Mouse (Mus musculus) c-Kit-positive CD71-positive TER-119-negative erythroid progenitor cells, embryonic 14.5 days (primary cell): ENCODE results near the gene Syt2.
A peak's percentile ranks its signal among the peaks of the same experiment; 100 is the strongest.

Experiments
- DNase-seq: peaks from one replicate; pipeline ENCODE4 v3.0.0-alpha.2; 2013; ENCODE audit warnings: low read depth

The Syt2 gene

DNA sequence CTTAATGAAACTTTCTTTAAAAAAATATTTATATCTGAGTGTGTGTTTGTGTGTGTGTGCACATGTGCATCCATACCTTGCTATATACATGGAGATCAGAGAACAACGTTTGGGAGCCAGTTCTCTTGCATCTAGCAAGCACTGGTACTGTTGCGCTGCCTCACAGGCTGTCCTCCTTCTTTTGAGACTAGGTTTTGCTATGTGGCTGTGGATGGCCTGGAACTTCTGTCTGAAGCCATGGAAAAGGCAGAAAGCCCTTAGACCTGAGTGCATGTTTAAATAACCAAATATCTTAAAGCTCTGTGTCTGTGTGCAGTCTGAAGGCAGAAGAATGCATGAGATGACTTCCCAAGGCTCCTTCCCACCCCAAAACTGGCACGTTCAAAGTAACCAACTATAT lies 126.3 kb downstream of the Syt2 start:
- DNase-seq: no peak

DNA sequence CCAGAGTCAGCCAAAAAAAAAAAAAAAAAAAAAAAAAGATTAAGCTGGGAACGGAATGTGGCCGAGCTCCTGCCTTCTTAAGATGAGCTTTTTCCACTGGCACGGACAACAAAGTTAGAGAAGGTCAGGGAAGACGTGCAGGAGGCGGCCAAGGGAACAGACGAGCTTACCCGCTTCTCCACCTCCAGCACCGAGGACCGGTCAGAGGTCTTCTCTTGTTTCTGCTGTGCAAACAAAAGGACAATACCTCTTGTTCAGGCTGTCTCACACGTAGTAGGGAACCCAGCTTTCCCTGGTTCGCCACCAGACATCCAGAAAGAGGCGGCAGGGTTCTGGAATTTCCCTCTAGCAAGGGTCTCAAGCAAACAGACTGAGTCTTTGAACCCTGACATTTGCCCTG lies 126.8 kb downstream of the Syt2 start:
- no peak for DNase-seq

DNA sequence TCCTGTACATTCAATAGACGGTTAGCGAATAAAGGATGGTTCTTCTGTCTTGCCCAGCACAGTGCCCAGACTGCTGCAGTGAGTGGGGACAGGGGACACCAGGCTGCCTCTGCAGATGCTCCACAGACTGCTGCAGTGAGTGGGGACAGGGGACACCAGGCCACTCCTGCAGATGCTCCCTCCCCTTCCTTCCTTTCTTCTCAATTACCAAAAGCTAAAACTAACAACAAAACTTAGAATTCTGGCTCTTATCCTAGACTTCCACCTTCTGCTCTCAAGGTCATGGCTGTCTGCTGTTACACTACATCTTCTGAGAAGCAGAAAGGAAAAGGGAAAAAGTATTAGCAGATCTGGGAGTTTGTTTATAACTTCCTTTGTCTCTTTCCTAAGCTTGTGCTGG lies 127.8 kb downstream of the Syt2 start:
- DNase-seq: no peak

DNA sequence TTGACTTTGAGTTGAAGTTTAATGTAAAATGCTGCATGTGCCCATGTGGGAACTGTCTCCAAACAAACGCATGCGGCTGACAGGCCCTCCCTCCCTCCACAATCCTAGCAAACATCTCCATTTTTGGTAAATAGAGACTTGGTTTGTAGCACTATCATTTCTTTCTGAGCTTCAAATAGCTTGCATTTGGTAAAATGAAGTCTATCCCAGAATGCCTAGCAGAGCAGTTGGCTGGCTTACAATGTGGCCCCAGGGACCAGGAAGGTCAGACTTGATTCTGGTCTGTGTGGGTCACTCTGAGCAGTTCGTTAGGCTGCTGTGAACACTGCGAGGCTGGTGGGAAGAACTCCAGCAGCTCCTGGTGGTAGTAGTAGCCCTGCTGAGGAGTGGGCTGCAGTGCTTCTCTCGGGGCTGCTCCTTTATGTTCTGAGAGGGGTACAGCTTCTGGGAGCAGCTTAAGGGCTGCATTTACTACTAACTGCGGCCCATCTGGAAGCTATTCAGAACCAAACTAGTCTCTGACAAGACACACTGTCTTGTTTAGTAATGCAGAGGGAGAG lies 128.3 kb downstream of the Syt2 start:
- DNase-seq: no peak

DNA sequence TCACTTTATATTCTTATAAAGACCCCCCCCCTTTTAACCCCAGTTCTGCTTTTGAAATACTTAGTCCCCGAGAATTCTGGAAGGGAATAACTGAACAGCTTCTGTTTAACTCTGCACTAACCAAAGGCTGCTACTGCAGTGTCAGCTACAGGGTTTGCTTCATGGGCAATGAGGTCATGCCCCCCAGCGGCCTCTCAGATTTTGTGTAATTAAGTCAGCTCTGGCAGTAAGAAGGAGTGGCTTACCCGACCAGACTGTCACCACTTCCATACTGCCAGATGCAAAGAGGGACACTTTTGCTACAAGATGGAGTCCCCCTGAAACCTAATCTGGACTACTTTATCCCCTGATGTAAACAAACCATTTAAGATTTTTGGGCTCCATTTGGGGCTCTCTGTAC lies 129.2 kb downstream of the Syt2 start:
- DNase-seq: no peak

DNA sequence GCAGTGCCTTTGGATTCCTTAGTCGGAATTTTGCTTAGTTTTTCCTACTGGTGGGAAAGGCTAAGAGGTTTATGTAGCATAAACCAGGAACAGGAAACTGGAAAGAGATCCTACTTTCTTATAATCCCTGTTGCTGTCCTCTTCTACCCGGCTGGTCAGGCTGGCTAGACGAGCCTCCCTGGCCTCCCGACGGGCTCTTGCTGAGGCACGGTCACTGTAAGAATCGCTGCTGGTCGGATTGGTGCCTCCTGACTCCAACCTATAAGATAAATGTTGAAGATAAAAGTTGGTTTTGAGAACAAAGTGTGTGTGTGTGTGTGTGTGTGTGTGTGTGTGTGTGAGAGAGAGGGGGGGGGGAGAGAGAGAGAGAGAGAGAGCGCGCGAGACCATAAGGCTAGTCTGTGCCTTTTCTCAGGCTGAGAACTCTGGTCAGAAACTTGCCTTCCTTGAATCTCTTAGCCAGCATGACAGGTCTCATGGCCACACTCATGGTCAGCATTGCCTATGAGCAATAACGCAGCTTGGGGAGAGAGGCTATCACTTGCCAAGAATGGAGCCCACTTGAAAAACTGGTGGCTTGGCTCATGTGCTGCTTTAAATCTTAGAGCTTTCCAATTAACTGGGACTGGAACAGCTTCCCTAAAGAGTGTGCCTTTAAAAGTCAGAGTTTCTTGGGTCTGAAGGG lies 130.9 kb downstream of the Syt2 start:
- no peak for DNase-seq

DNA sequence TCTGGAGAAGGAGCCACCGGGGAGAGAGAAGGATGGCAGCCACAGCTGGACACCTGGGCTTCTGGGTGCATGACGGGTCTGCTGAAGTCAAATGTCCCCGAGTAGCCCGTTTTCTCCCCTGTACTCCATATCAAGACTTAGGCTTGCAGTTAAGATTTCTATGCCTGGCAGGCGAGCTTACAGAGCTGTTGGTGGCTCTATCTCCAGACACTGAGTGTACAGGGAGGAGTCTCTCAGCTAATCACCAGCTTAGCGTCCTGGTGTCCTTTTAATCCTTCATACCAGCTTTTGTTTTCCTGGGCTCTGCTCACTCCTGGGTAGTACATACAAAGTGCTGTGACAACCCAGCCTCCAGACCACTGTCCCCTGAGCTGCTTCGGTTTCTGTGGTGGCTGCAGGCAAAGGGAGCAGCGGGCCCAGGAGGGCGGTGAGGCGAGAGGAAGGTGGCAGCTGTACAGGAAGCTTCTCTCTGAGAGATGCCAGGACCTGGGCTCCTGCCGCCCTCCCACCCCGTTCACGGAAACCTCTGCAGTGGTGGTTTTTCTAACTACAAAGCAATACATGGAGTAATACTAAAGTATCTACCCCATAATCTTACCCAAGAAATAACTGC lies 131.6 kb downstream of the Syt2 start:
- DNase-seq: no peak

DNA sequence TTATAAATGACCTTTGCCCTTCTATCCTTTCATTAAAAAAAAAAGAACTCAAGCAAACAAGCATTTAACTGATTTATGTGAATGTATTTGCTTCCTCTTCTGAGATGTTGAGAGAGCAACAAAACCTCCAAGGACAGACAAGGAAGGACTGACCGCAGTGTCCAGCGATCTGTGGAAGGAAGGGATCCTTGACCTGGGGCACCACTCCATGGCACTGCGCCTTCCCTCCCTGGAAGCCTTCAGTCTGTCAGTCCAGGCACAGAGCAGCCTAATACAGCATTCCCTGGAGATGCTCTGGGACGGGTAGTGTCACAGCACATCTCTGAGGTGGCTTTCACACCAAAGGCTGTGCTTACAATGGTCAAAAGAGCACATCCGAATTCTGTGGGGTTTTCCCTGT lies 136.3 kb downstream of the Syt2 start:
- no peak for DNase-seq

DNA sequence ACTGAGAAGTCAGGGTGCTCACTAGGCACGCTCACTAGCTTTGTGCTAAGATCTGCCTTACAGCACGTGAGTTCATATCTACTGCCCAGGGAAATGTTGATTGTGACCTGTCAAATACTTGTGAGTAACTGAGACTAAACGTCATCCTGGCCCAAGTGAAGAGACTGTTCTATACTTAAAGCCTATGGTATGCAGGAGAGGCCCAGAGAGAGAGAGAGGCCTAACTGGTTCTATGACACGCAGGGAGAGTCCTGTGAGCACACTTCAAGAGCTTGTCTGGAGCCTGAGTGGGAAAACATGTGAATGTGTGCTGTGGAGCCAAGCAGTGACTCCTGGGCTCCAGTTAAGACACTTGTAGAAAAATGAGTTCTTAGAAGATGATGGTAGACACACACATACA lies 137.5 kb downstream of the Syt2 start:
- no peak for DNase-seq

DNA sequence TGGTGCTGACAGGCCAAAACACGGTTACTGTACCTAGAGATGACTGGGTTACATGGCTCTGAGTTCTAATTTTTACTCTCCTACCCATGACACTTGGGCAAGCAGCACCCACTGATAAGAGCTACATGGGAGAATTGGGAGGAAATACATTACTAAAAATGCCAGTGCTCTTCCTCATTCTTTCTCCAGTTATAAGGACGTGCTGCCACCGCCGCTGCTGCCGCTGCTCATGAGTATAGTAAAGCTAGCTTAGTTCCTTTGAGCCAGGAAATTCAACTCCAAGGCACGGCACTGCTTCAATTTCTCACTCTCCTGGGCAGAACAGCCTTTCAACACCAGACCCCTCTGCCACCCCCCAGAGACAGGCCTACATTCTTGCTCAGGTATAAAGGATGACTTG lies 138.0 kb downstream of the Syt2 start:
- DNase-seq: no peak

DNA sequence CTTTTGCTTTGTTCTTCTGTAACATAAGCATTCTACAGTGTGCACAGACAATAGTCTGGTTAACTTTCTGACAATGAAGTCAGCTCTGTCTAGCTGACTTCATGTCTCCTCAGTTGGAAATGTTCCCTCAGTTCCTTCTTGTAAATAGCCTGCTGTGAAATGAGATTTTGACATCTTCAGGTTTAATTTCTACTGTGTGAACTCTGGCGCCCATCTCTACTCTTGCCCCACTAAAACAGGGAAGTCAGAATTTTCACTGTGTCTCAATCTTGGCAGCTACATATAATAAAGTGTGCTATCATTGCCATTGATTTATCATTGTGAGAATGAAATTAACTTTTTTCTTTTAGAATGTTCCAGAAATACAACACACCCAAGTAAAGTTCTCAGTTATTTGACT lies 138.4 kb downstream of the Syt2 start:
- DNase-seq: no peak

DNA sequence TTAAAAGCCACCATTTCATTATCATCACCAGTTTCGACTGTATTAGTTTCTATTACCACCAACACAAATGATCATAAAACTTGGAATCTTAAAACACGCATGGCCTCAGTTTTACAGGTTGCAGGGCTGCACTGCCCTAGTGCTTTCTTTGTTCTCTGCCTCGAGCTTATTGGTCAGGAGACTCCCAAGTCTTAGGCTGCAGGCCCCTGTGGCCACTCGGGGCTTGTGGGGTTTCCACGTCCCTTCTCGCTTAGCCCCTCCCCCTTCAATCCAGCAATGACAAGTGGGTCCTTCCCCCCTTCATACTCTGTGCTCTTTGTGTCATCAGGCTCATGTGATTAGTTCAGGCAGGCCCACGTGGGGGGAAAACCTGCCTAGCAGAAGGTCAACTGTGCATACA lies 141.6 kb downstream of the Syt2 start:
- DNase-seq: no peak

DNA sequence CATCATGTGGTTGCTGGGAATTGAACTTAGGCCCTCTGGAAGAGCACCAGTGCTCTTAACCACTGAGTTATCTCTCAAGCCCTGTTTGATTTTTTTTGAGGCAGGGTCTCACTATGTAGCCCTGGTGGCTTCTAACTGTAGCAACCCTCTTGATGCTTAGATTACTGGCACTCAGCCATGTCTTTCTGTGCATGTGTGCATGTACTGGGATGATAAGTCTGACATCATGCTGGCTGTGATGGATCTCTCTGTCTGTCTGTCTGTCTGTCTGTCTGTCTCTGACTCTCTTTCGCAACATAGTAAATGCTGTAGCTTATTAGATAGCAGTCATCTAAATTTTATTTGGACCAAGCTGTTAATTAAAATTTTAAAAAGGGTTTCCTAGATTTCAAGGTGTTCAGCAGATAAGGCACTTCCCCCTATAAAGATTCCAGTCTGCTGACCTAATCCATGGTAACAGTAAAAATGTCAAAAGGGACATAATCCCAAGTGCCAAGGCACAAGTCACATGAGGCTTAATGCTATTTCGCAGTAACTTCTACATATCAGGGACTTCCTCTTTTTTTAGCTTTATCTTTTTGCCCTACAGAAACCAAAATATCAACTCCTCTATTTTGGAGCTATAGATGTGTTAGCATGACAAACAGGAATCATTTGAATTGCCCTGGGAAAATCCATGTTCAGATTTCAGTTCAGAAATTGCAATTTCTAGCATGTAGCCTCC lies 144.4 kb downstream of the Syt2 start:
- DNase-seq: peak; percentile 23

DNA sequence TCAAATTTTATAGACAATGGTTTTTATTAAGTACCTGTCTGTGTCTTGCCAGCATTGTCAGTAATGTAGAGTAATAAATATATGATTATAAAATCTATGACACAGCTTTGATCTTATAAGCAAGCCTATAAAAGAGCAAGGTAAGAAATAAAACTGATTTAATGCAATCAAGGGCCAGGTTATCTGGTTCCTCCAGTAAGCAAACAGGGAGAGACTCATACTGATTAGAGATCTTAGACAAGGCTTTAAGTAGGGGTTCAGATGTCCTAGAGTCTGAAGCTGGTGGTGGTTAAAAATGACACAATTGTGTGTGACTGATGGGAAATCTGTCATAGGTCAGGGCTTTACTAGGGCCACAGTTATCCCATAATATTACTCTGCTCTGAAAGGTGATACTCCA lies 145.0 kb downstream of the Syt2 start:
- no peak for DNase-seq

DNA sequence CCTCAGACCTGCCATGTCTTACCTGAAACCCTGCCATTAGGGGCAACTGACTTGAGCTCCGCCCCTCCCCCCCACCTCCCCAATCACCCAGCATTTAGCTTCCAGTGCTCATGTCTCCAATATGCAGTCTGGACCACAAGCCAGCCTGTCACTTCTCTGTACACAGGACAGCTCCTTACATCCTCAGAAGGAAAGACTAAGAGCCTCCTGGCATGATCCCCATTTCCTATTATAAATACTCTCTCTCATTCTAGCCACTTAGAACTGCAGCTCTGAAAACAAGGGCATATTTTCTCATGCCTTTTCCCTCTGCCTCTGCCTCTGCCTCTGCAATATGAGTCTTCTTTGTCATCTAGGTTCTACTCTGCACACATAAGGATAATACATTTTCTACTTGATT lies 149.6 kb downstream of the Syt2 start:
- DNase-seq: no peak

DNA sequence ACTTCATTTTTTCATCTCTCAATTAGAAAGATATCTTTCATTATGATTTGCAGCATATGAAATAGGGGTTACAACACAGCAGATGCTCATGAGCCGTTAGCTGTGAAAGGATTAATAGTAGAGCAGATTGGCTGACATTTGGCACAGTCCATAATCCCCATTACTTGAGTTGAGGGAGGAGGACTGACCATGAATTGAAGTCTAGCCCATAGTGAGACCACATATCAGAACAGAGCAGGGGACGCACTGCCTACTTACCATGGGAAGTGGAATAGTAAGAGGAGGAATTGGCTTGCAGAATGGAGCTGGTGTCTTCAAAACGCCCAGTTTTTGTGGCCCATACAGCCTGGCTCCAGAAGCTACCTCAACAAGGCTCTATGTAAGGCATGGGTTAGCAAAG lies 150.1 kb downstream of the Syt2 start:
- DNase-seq: no peak

DNA sequence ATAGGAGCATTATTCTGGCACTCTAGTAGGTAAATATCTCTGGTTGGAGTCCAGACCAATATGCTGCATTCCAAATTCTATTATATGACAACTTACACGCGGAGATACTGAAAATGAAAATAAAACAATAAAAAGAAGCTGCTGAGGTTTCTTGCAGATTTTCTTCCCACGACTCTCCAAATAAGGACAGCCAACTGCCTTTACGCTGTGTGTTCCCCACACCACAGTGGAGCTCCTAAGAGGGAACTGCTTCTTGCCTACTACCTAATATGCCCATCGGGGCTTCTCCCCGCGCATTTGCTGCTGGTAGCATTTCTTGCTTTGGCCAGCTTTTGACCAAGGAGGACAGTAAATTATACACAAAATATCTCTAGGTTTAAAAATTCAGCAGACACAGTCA lies 155.3 kb downstream of the Syt2 start:
- DNase-seq: no peak

DNA sequence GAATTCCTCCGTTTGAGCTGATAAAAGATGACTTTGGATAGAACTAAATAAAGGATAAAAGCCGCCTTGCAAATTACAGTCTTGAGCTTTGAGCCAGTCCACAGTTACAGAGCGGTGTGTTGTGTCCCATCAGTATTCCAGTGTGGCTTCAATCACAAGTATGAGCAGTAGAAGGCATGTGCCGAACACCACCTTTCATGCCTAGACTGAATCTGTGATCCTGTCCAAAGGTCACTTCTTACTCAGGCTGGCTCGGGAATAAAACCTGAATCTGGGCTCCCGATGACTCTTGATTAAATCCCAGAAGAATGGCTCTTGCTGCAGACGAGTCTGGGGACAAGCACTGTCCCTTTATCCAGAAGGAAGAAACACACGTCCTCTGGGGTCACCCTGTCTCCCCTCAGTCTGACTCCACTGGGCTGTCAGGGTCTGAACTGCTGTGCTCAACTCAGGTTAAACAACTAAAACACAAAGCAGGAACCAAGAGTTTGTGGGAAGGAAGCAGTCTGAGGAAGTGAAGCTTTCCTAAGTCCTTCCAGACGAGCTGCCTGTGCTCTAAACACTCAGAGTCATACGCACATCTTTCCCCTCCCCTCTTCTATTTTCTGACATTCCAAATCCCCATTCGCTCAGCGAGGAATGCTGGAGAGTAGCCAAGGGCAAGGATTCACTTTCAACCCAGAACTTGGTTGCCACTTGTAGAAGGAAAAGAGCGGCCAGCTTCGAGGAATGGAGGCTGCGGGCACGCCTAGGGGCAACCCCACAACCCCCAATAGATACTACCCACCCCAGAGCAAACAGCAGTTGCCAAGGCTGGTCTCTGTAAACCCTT lies 157.0 kb downstream of the Syt2 start:
- DNase-seq: no peak

DNA sequence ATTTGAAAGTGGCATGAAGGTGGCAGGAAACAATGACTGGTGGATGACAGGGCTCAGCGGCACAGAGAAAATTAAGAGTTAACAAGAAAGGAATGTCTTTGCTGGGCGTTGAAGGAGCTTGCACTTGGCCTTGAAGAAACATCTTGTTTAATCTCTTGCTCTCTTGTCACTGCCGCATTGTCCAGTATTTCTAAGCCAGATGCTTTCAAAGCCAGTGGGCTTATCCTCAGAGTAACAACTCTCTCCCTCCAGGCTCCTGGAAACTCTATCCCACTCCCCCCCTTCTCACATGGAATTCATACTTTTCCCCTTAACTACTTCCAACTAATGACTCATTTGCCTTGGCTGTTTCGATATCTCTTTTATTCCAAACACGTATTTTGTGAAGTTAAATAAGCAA lies 157.9 kb downstream of the Syt2 start:
- DNase-seq: no peak

DNA sequence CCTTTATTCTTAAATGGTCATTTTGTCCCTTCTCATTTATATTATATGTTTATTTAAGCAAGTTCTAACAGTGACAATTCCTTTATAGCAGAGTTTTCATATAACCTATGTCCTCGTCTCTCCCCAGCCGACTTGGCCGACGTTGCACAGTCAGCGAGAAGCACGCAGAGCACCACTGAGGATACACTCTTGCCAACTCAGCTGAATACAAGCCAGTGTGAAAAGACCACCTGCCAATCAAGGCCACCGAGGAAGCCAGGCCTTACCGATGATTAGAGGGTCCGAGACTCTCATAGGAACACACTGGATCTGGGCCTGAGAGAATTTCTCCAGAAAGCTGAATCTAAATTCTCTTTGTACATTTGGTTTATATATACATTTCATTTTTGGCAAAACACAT lies 159.0 kb downstream of the Syt2 start:
- DNase-seq: no peak
